Mouse (Mus musculus): ENCODE results near the gene Cx3cl1.

DNA sequence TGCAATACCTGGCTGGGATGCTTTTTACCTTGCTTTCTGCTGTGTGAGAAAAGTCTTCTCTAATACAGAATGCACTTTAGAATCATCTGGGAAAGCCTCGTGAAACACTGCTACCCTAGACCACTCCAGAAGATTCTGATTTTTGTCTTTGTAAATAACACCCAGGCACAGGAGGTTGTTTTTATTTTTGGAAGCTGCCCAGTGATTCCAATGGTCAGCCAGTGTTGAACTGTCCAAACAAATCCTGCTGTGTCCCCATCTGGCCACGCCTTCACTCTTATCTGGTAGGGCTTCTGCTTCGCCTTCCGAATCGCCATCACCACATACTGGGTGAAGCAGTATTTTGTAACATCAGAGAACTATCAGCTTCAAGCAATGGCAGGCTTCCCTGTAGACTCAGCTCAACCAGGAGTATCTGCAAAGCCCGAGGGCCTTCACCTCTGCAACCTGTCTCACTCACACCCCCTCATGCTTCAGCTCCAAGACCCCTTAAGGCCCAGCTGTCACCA lies 47.9 kb downstream of the Cx3cl1 start:
- TF ChIP-seq POLR2A (IDR thresholded peaks at IDR 0.05; ENCODE audit: borderline replicate concordance, insufficient read depth, low read length) (no peak), CTCF (IDR thresholded peaks at IDR 0.05; ENCODE audit: borderline replicate concordance, insufficient read depth, low read depth, low read length) (no peak)

Data from cerebellum, adult 2 months (tissue).